Mouse (Mus musculus) intestine, postnatal 0 days (tissue): ENCODE data around the gene Slc41a3. TPM values are rescaled to one million over a fixed set of nuclear protein-coding genes. Genes with fewer than 3 reads are reported as not detected.

ENCODE experiments used
- ATAC-seq: fragments of 200-750 bp; cut with Nextera tagmentation; 2 replicates; pipeline ENCODE4 v1.8.0; 2017; ENCODE audit warnings: mild to moderate bottlenecking, moderate TSS enrichment, moderate library complexity
- H3K27ac ChIP-seq: fragments of 300-500 bp; sonication (generic); 2 replicates; pipeline ENCODE4 v1.5.1; 2014; ENCODE audit warnings: mild to moderate bottlenecking, low read depth, low read length, moderate library complexity
- H3K27me3 ChIP-seq: fragments of 300-500 bp; sonication (generic); replicated peaks from 2 replicates; pipeline ENCODE4 v1.6.1; 2014; ENCODE audit warnings: low read length, mixed read lengths; ENCODE audit not compliant: control insufficient read depth, insufficient read depth
- H3K36me3 ChIP-seq: fragments of 300-500 bp; sonication (generic); 2 replicates; pipeline ENCODE4 v1.6.1; 2014; ENCODE audit warnings: mild to moderate bottlenecking, moderate library complexity; ENCODE audit not compliant: control insufficient read depth, insufficient read depth
- H3K4me1 ChIP-seq: fragments of 300-500 bp; sonication (generic); replicated peaks from 2 replicates; pipeline ENCODE4 v1.6.1; 2014; ENCODE audit warnings: antibody characterized with exemption, low read length, mixed read lengths; ENCODE audit not compliant: control insufficient read depth, insufficient read depth
- H3K4me2 ChIP-seq: fragments of 300-500 bp; sonication (generic); replicated peaks from 2 replicates; pipeline ENCODE4 v1.6.1; 2014; ENCODE audit warnings: low read depth, mild to moderate bottlenecking, moderate library complexity
- H3K4me3 ChIP-seq: fragments of 300-500 bp; sonication (generic); 2 replicates; pipeline ENCODE4 v1.5.1; 2014; ENCODE audit warnings: low read depth, low read length
- H3K9ac ChIP-seq: fragments of 300-500 bp; sonication (generic); 2 replicates; pipeline ENCODE4 v1.6.1; 2014; ENCODE audit warnings: mild to moderate bottlenecking, low read depth, low read length
- H3K9me3 ChIP-seq: fragments of 300-500 bp; sonication (generic); 2 replicates; pipeline ENCODE4 v1.6.1; 2016; ENCODE audit warnings: mixed run types; ENCODE audit not compliant: control insufficient read depth
- CTCF ChIP-seq: sonication (generic); IDR thresholded peaks from 2 replicates; pipeline ENCODE4 v1.5.1; 2016; ENCODE audit warnings: low read depth, mild to moderate bottlenecking, control low read depth, antibody characterized with exemption, moderate library complexity
- WGBS: fragments of 180-500 bp; shearing (Covaris S2); extraction: QIAGEN DNeasy Blood & Tissue Kit; methylation state at CpG from one replicate; pipeline ENCODE4 v1.1.7; 2014; 5-methylcytosine and 5-hydroxymethylcytosine counted together
- polyA plus RNA-seq: library from polyadenylated mRNA; unstranded; fragments of >200 nt; fragmentation: Nextera tagmentation; extraction: Ambion mirVana; gene quantifications from 2 replicates; pipeline ENCODE4 v1.2.1, GENCODE M21; 2015

The Slc41a3 gene
- polyA plus RNA-seq, 1 experiment from 2014 or later: 8.8 TPM

GRCm38 (mm10) chr6:90624184-90624583, 19.7 kb downstream of the Slc41a3 start:
- Histone ChIP-seq H3K36me3 (no peaks in the 10 kb centered on the region; the same call in 1 of the 2 replicates), H3K4me1 (no peaks in the 10 kb centered on the region), H3K9ac (no peak overlapping the region), H3K27me3 (no peaks in the 10 kb centered on the region), H3K4me2 (no peak overlapping the region), H3K4me3 (no peak overlapping the region), H3K27ac (no peak overlapping the region), H3K9me3 (no peaks in the 10 kb centered on the region)
- WGBS: 57% methylated on average over 6 of the region's 6 CpGs
- no peak for TF ChIP-seq CTCF
- ATAC-seq: no peak

- no peak overlapping the region for H3K4me2 ChIP-seq
- no peak overlapping the region for H3K4me3 ChIP-seq
- no peaks in the 10 kb centered on the region for H3K27me3 ChIP-seq
- H3K9me3 ChIP-seq: no peaks in the 10 kb centered on the region
- H3K27ac ChIP-seq: no peak overlapping the region
- 75% methylated on average over 11 of the region's 11 CpGs for WGBS
- H3K36me3 ChIP-seq: no peaks in the 10 kb centered on the region; the same call in 1 of the 2 replicates
- no peak for ATAC-seq
- TF ChIP-seq CTCF: no peak
- no peak overlapping the region for H3K9ac ChIP-seq
- no peaks in the 10 kb centered on the region for H3K4me1 ChIP-seq
Measured at GRCm38 (mm10) chr6:90624733-90625132, 20.2 kb downstream of the Slc41a3 start.

GRCm38 (mm10) chr6:90625207-90625994, 20.9 kb downstream of the Slc41a3 start:
- 90% methylated on average over 7 of the region's 7 CpGs for WGBS
- ATAC-seq: no peak
- Histone ChIP-seq H3K36me3 (no peaks in the 10 kb centered on the region; the same call in 1 of the 2 replicates), H3K27ac (no peak overlapping the region), H3K4me3 (no peak overlapping the region), H3K27me3 (no peaks in the 10 kb centered on the region), H3K9me3 (no peaks in the 10 kb centered on the region), H3K4me1 (no peaks in the 10 kb centered on the region), H3K4me2 (no peak overlapping the region), H3K9ac (no peak overlapping the region)
- TF ChIP-seq CTCF: peak; percentile 43

- no peak for TF ChIP-seq CTCF
- no peak overlapping the region for H3K9ac ChIP-seq
- no peaks in the 10 kb centered on the region; the same call in 1 of the 2 replicates for H3K36me3 ChIP-seq
- no peak overlapping the region for H3K4me3 ChIP-seq
- WGBS: 79% methylated on average over 4 of the region's 4 CpGs
- H3K27me3 ChIP-seq: no peaks in the 10 kb centered on the region
- no peak overlapping the region for H3K27ac ChIP-seq
- H3K4me1 ChIP-seq: no peaks in the 10 kb centered on the region
- H3K4me2 ChIP-seq: no peak overlapping the region
- ATAC-seq: no peak
- H3K9me3 ChIP-seq: no peaks in the 10 kb centered on the region
Measured at GRCm38 (mm10) chr6:90627556-90627955, 23.0 kb downstream of the Slc41a3 start.

- no peaks in the 10 kb centered on the region for H3K27me3 ChIP-seq
- no peak overlapping the region for H3K4me3 ChIP-seq
- no peaks in the 10 kb centered on the region; the same call in 1 of the 2 replicates for H3K36me3 ChIP-seq
- H3K4me2 ChIP-seq: no peak overlapping the region
- H3K4me1 ChIP-seq: no peaks in the 10 kb centered on the region
- no peak for ATAC-seq
- TF ChIP-seq CTCF: no peak
- H3K9me3 ChIP-seq: no peaks in the 10 kb centered on the region
- no peak overlapping the region for H3K27ac ChIP-seq
- 81% methylated on average over 6 of the region's 6 CpGs for WGBS
- no peak overlapping the region for H3K9ac ChIP-seq
Measured at GRCm38 (mm10) chr6:90629506-90629905, 25.0 kb downstream of the Slc41a3 start.

- Histone ChIP-seq H3K9me3 (no peaks in the 10 kb centered on the region), H3K4me1 (no peaks in the 10 kb centered on the region), H3K4me2 (no peak overlapping the region), H3K4me3 (no peak overlapping the region), H3K36me3 (no peaks in the 10 kb centered on the region; the same call in 1 of the 2 replicates), H3K27ac (no peak overlapping the region), H3K27me3 (no peaks in the 10 kb centered on the region), H3K9ac (no peak overlapping the region)
- WGBS: 91% methylated on average over 7 of the region's 7 CpGs
- no peak for ATAC-seq
- TF ChIP-seq CTCF: no peak
Measured at GRCm38 (mm10) chr6:90630427-90630826, 25.9 kb downstream of the Slc41a3 start.
